18 mouse cellular contexts compared by ENCODE assay signal in genomic region chr16:44199066-44199703, GRCm38 (mm10). TPM values are rescaled to one million over a fixed set of nuclear protein-coding genes. Genes with fewer than 3 reads are reported as not detected.
A peak's percentile ranks its signal among the peaks of the same experiment; 100 is the strongest.
DNase-seq lines count a peak whose midpoint lies in the region; ATAC-seq and TF ChIP-seq lines count a peak whose summit lies in the region.
"Had no signal": no experiment of that assay in that cellular context is flagged by ENCODE, and none has a peak within 500 bp of the region (broad histone marks: within the 10 kb centered on the region; RNA-seq: fewer than 3 reads in every experiment).

No protein-coding gene starts in this region.

- H3K27me3 ChIP-seq in hindbrain, embryonic 14.5 days (ENCODE audit: control insufficient read depth, insufficient read depth, low read length): no peaks in the 10 kb centered on the region
- H3K27me3 ChIP-seq: embryonic facial prominence, embryonic 12.5 days; hindbrain, embryonic 12.5 days; kidney, embryonic 15.5 days; liver, embryonic 13.5 days had no signal

- H3K9me3 ChIP-seq in hindbrain, embryonic 14.5 days (ENCODE audit: control insufficient read depth, low read length): no peaks in the 10 kb centered on the region
- H3K9me3 ChIP-seq: embryonic facial prominence, embryonic 12.5 days; G1E; hindbrain, embryonic 12.5 days; kidney, embryonic 15.5 days; limb, embryonic 10.5 days; liver, embryonic 13.5 days had no signal

- no peak overlapping the region for H3K4me2 ChIP-seq in hindbrain, embryonic 14.5 days (replicated peaks)
- H3K4me2 ChIP-seq: embryonic facial prominence, embryonic 12.5 days; hindbrain, embryonic 12.5 days; kidney, embryonic 15.5 days; liver, embryonic 13.5 days had no signal

- no peaks in the 10 kb centered on the region; the same call in 1 of the 2 replicates for H3K4me1 ChIP-seq in lung, adult 2 months (ENCODE audit: control insufficient read depth, insufficient read depth, low read length)
- H3K4me1 ChIP-seq in hindbrain, embryonic 14.5 days (replicated peaks; ENCODE audit: control insufficient read depth, insufficient read depth, low read length): no peaks in the 10 kb centered on the region
- H3K4me1 ChIP-seq: embryonic facial prominence, embryonic 12.5 days; hindbrain, embryonic 12.5 days; kidney, embryonic 15.5 days; limb, embryonic 10.5 days; liver, embryonic 13.5 days had no signal

- peaks cover 27% of the 10 kb centered on the region for H3K36me3 ChIP-seq in hindbrain, embryonic 14.5 days (replicated peaks; ENCODE audit: control insufficient read depth, insufficient read depth)

- H3K9ac ChIP-seq in hindbrain, embryonic 14.5 days: no peak overlapping the region
- H3K9ac ChIP-seq: embryonic facial prominence, embryonic 12.5 days; hindbrain, embryonic 12.5 days; kidney, embryonic 15.5 days; liver, embryonic 13.5 days had no signal

- no peak overlapping the region for H3K4me3 ChIP-seq in lung, adult 2 months (replicated peaks; ENCODE audit: extremely low read depth, low read depth, low read length)
- H3K4me3 ChIP-seq in hindbrain, embryonic 14.5 days (replicated peaks; ENCODE audit: low read length): no peak overlapping the region
- H3K4me3 ChIP-seq: embryonic facial prominence, embryonic 12.5 days; hindbrain, embryonic 12.5 days; kidney, embryonic 15.5 days; limb, embryonic 10.5 days; liver, embryonic 13.5 days had no signal

- TF ChIP-seq POLR2A in lung, adult 2 months (IDR thresholded peaks at IDR 0.05; ENCODE audit: borderline replicate concordance, extremely low read depth, low read depth, low read length): no peak

- TF ChIP-seq CTCF in lung, adult 2 months (IDR thresholded peaks at IDR 0.05; ENCODE audit: insufficient read depth, low read length): no peak

- no peak overlapping the region for H3K27ac ChIP-seq in hindbrain, embryonic 14.5 days
- H3K27ac ChIP-seq: embryonic facial prominence, embryonic 12.5 days; hindbrain, embryonic 12.5 days; kidney, embryonic 15.5 days; limb, embryonic 10.5 days; liver, embryonic 13.5 days had no signal

- 83% methylated on average over 14 of the region's 14 CpGs for WGBS in lung, adult 2 months
- WGBS in hindbrain, embryonic 14.5 days: 92% methylated on average over 14 of the region's 14 CpGs

- DNase-seq in lung, postnatal 14 days: peak; percentile 6
- DNase-seq in lung, adult 2 months: no peak
- peak; percentile 29 for DNase-seq in c-Kit-positive CD71-negative TER-119-negative erythroid progenitor cells, embryonic 14.5 days (ENCODE audit: low read depth)
- peak; percentile 34 to 60 for DNase-seq in monocyte, adult 2 months (ENCODE audit: low read depth in 1 of 2, low spot score in 2 of 2)
- no peak for DNase-seq in kidney, adult 18-20 months
- DNase-seq in hindbrain, embryonic 14.5 days (ENCODE audit: low spot score): no peak
- DNase-seq in adrenal gland, adult 18-20 months (ENCODE audit: low spot score in 2 of 2): no peak
- DNase-seq: adrenal gland, adult 2 months; cerebellum, adult 18-20 months; liver, embryonic 13.5 days; midbrain, embryonic 14.5 days; right cerebral cortex, postnatal 14 days; thymus, postnatal 4 days had no signal

- ATAC-seq in hindbrain, embryonic 14.5 days (ENCODE audit: low FRiP score): no peak

RNA-seq across cellular contexts. Expression of gene Usf3, which starts 26.1 kb away (rescaled TPM):
- polyA plus RNA-seq in lung, adult 2 months (2012; rRNA removed): 6.8 and 10.9 TPM in 2 replicates
- polyA plus RNA-seq in hindbrain, embryonic 14.5 days (2014; fragmentation: Nextera tagmentation; extraction: Ambion mirVana): 4.4 and 4.7 TPM in 2 replicates
- total RNA-seq in adrenal gland, adult 18-20 months (2021): 10 to 100 TPM; 18.8 to 20.7 TPM

RNA-seq across cellular contexts. Expression of gene Naa50, which starts 59.6 kb away (rescaled TPM):
- 8.3 and 9.3 TPM in 2 replicates for polyA plus RNA-seq in lung, adult 2 months (2012; rRNA removed)
- polyA plus RNA-seq in hindbrain, embryonic 14.5 days (2014; fragmentation: Nextera tagmentation; extraction: Ambion mirVana): 41.0 and 46.7 TPM in 2 replicates
- total RNA-seq in adrenal gland, adult 18-20 months (2021): 10 to 100 TPM; 87.1 to 96.8 TPM

RNA-seq across cellular contexts. Expression of gene Atp6v1a, which starts 59.7 kb away (rescaled TPM):
- polyA plus RNA-seq in lung, adult 2 months (2012; rRNA removed): 21.2 and 34.4 TPM in 2 replicates
- polyA plus RNA-seq in hindbrain, embryonic 14.5 days (2014; fragmentation: Nextera tagmentation; extraction: Ambion mirVana): 169 and 200 TPM in 2 replicates
- total RNA-seq in adrenal gland, adult 18-20 months (2021): 100 to 1,000 TPM; 133 to 162 TPM

Comparison
In these comparisons a context has a peak if more than half of its experiments do, and no peak if none do; other contexts are left out.
1. DNase-seq: peak in lung, postnatal 14 days (single experiment), c-Kit-positive CD71-negative TER-119-negative erythroid progenitor cells, embryonic 14.5 days (single experiment) and monocyte, adult 2 months (2 of 2); none in lung, adult 2 months (single experiment), kidney, adult 18-20 months (single experiment), hindbrain, embryonic 14.5 days (single experiment) and adrenal gland, adult 18-20 months (0 of 2).